In genomic region chr2:121141216-121142035, GRCm38 (mm10) we compare ENCODE assay signal across 9 mouse cellular contexts. TPM values are rescaled to one million over a fixed set of nuclear protein-coding genes. Genes with fewer than 3 reads are reported as not detected.
DNase-seq lines count a peak whose midpoint lies in the region; ATAC-seq and TF ChIP-seq lines count a peak whose summit lies in the region.
"Had no signal": no experiment of that assay in that cellular context is flagged by ENCODE, and none has a peak within 500 bp of the region (broad histone marks: within the 10 kb centered on the region; RNA-seq: fewer than 3 reads in every experiment).

No protein-coding gene starts in this region.

- no peaks in the 10 kb centered on the region for H3K9me3 ChIP-seq in E14TG2a.4 (ENCODE audit: low read length)
- no peaks in the 10 kb centered on the region for H3K9me3 ChIP-seq in forebrain, postnatal 0 days (ENCODE audit: low read length)
- H3K9me3 ChIP-seq in liver, embryonic 15.5 days (replicated peaks): no peaks in the 10 kb centered on the region

- peak overlapping the region; percentile 100 for H3K27ac ChIP-seq in gastrocnemius, adult 2 months
- peak overlapping the region; percentile 98 for H3K27ac ChIP-seq in forebrain, postnatal 0 days (ENCODE audit: low read depth, low read length)
- peak overlapping the region; percentile 94; the same call in 1 of the 2 replicates for H3K27ac ChIP-seq in liver, embryonic 15.5 days (replicated peaks)

- no peak for TF ChIP-seq CTCF in gastrocnemius, adult 2 months (IDR thresholded peaks at IDR 0.05)
- no peak for TF ChIP-seq CTCF in E14TG2a.4 (conservative IDR thresholded peaks at IDR 0.05; ENCODE audit: low read length)
- TF ChIP-seq CTCF in forebrain, postnatal 0 days (IDR thresholded peaks at IDR 0.05; ENCODE audit: low read depth): no peak

- DNase-seq in gastrocnemius, adult 2 months: no peak
- DNase-seq in gastrocnemius, postnatal 14 days: no peak
- no peak for DNase-seq in forebrain, postnatal 0 days
- no peak for DNase-seq in right cerebral cortex, postnatal 25 days
- no peak for DNase-seq in ovary, postnatal 10 days (ENCODE audit: low spot score)
- no peak for DNase-seq in thymus, postnatal 25 days

- H3K27me3 ChIP-seq in E14TG2a.4 (ENCODE audit: insufficient read depth, low read length): no peaks in the 10 kb centered on the region
- no peaks in the 10 kb centered on the region for H3K27me3 ChIP-seq in forebrain, postnatal 0 days (ENCODE audit: insufficient read depth, low read length)
- no peaks in the 10 kb centered on the region for H3K27me3 ChIP-seq in liver, embryonic 15.5 days

- ATAC-seq in forebrain, postnatal 0 days: no peak
- ATAC-seq in liver, embryonic 15.5 days (ENCODE audit: insufficient read depth): no peak

- peaks cover 31% of the 10 kb centered on the region for H3K4me1 ChIP-seq in E14TG2a.4 (replicated peaks; ENCODE audit: low read depth, low read length)
- peaks cover 25% of the 10 kb centered on the region for H3K4me1 ChIP-seq in forebrain, postnatal 0 days (ENCODE audit: insufficient read depth)
- peaks cover 38% of the 10 kb centered on the region for H3K4me1 ChIP-seq in liver, embryonic 15.5 days (replicated peaks)

- peak overlapping the region; percentile 61 for H3K4me2 ChIP-seq in forebrain, postnatal 0 days (ENCODE audit: low read depth)
- peak overlapping the region; percentile 95 for H3K4me2 ChIP-seq in liver, embryonic 15.5 days

- 59% methylated on average over 16 of the region's 16 CpGs for WGBS in forebrain, postnatal 0 days
- 67% methylated on average over 16 of the region's 16 CpGs for WGBS in liver, embryonic 15.5 days (ENCODE audit: insufficient replicate concordance)

- peak overlapping the region; percentile 98 for H3K4me3 ChIP-seq in gastrocnemius, adult 2 months
- H3K4me3 ChIP-seq in E14TG2a.4 (replicated peaks; ENCODE audit: low read length): peak overlapping the region; percentile 74
- peak overlapping the region; percentile 68 for H3K4me3 ChIP-seq in forebrain, postnatal 0 days (ENCODE audit: low read depth, low read length)
- H3K4me3 ChIP-seq in liver, embryonic 15.5 days (replicated peaks): peak overlapping the region; percentile 89

- H3K36me3 ChIP-seq in E14TG2a.4 (ENCODE audit: insufficient read depth, low read length): peaks cover 59% of the 10 kb centered on the region
- H3K36me3 ChIP-seq in forebrain, postnatal 0 days (ENCODE audit: insufficient read depth): peaks cover 14% of the 10 kb centered on the region; the same call in 1 of the 2 replicates
- peaks cover 41% of the 10 kb centered on the region for H3K36me3 ChIP-seq in liver, embryonic 15.5 days (replicated peaks)

- intact Hi-C loops in gastrocnemius, adult 2 months (cut with DNase I): no loop called here
- intact Hi-C loops in gastrocnemius, postnatal 14 days (cut with DNase I; ENCODE audit: low total_unique reads): no loop called here

- peak overlapping the region; percentile 81 for H3K9ac ChIP-seq in forebrain, postnatal 0 days
- H3K9ac ChIP-seq in liver, embryonic 15.5 days: peak overlapping the region; percentile 82

RNA-seq across cellular contexts. Expression of gene Lcmt2, which starts 1.0 kb away (rescaled TPM):
- total RNA-seq in gastrocnemius, adult 2 months (2021): 1 to 10 TPM; 3.1 to 4.4 TPM
- total RNA-seq in gastrocnemius, postnatal 14 days (2021): 1 to 10 TPM; 4.6 to 4.7 TPM
- total RNA-seq in forebrain, postnatal 0 days (2014; rRNA removed): 8.6 and 12.0 TPM in 2 replicates
- 13.2 and 16.3 TPM in 2 replicates for polyA plus RNA-seq in forebrain, postnatal 0 days (2015; fragmentation: Nextera tagmentation; extraction: Ambion mirVana)
- 8.8 and 10.5 TPM in 2 replicates for polyA plus RNA-seq in liver, embryonic 15.5 days (2015; fragmentation: Nextera tagmentation; extraction: Ambion mirVana)

RNA-seq across cellular contexts. Expression of gene Adal, which starts 1.2 kb away (rescaled TPM):
- 10 to 100 TPM; 12.4 to 17.1 TPM for total RNA-seq in gastrocnemius, adult 2 months (2021)
- total RNA-seq in gastrocnemius, postnatal 14 days (2021): 10 to 100 TPM; 12.7 to 13.5 TPM
- 21.8 and 24.2 TPM in 2 replicates for total RNA-seq in forebrain, postnatal 0 days (2014; rRNA removed)
- 19.4 and 23.4 TPM in 2 replicates for polyA plus RNA-seq in forebrain, postnatal 0 days (2015; fragmentation: Nextera tagmentation; extraction: Ambion mirVana)
- 8.1 and 8.9 TPM in 2 replicates for polyA plus RNA-seq in liver, embryonic 15.5 days (2015; fragmentation: Nextera tagmentation; extraction: Ambion mirVana)

RNA-seq across cellular contexts. Expression of gene Tubgcp4, which starts 29.0 kb away (rescaled TPM):
- total RNA-seq in gastrocnemius, adult 2 months (2021): 10 to 100 TPM; 10.3 to 10.9 TPM
- total RNA-seq in gastrocnemius, postnatal 14 days (2021): 1 to 10 TPM; 7.9 to 8.9 TPM
- total RNA-seq in forebrain, postnatal 0 days (2014; rRNA removed): 26.1 and 29.7 TPM in 2 replicates
- polyA plus RNA-seq in forebrain, postnatal 0 days (2015; fragmentation: Nextera tagmentation; extraction: Ambion mirVana): 12.4 and 18.5 TPM in 2 replicates
- 17.8 and 21.8 TPM in 2 replicates for polyA plus RNA-seq in liver, embryonic 15.5 days (2015; fragmentation: Nextera tagmentation; extraction: Ambion mirVana)

RNA-seq across cellular contexts. Expression of gene Zscan29, which starts 29.5 kb away (rescaled TPM):
- 1 to 10 TPM; 5.2 to 5.5 TPM for total RNA-seq in gastrocnemius, adult 2 months (2021)
- 1 to 10 TPM; 4.5 to 5.1 TPM for total RNA-seq in gastrocnemius, postnatal 14 days (2021)
- 7.4 and 8.0 TPM in 2 replicates for total RNA-seq in forebrain, postnatal 0 days (2014; rRNA removed)
- 3.5 and 4.9 TPM in 2 replicates for polyA plus RNA-seq in forebrain, postnatal 0 days (2015; fragmentation: Nextera tagmentation; extraction: Ambion mirVana)
- 3.8 and 4.3 TPM in 2 replicates for polyA plus RNA-seq in liver, embryonic 15.5 days (2015; fragmentation: Nextera tagmentation; extraction: Ambion mirVana)

RNA-seq across cellular contexts. Expression of gene Tgm7, which starts 31.8 kb away (rescaled TPM):
- not detected for total RNA-seq in gastrocnemius, adult 2 months (2021)
- total RNA-seq in gastrocnemius, postnatal 14 days (2021): not detected
- not detected in 2 replicates for total RNA-seq in forebrain, postnatal 0 days (2014; rRNA removed)
- not detected in 2 replicates for polyA plus RNA-seq in forebrain, postnatal 0 days (2015; fragmentation: Nextera tagmentation; extraction: Ambion mirVana)
- polyA plus RNA-seq in liver, embryonic 15.5 days (2015; fragmentation: Nextera tagmentation; extraction: Ambion mirVana): not detected in 2 replicates
- polyA plus RNA-seq: large intestine, adult 2 months had no signal
